Mouse (Mus musculus): Measurements from ENCODE around the gene Fer.

Fer gene

DNA sequence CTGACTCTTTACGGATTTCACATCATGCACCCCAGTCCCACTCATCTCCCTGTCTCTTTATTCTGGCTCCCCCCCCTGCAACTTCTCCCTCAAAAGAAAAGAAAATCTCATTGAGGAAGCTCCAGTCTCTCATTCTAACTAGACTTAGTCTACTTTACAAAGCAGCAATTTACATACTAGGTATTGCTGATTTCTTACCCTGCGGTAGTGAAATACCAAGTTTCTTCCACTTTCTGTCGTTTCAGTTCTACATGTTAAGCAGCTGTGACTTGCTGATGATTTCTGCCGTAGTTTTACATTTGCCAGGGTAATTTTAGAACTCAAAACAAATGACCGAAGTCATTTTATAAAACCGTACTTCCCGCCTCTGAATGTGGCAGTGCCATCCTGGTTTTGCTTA, 8.9 kb downstream of the Fer start:
- no peak for DNase-seq (ENCODE audit: low spot score)

- DNase-seq (ENCODE audit: low spot score): no peak
These were observed 16.0 kb downstream of the Fer start for GRCm38 (mm10) chr17:63878889-63879288.

DNA sequence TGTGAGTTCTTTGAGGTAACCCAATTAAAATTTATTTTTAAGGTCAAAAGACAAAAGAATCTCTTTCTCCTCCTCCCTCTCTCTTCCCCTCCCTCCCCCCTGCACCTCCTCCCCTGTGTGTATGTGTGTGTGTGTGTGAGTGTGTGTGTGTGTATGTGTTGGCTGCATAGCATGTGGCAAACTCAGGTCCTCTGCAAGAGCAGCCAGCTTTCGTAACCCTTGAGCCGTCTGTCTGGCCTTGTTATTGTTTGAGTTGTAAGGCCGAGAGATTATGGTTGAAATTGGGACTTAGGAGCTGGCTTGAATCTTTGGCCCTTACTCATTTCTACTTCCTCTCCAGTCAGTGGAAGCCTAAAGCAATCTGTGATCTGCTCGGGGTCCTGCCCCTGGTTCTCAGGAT, 17.1 kb downstream of the Fer start:
- no peak for DNase-seq (ENCODE audit: low spot score)

DNA sequence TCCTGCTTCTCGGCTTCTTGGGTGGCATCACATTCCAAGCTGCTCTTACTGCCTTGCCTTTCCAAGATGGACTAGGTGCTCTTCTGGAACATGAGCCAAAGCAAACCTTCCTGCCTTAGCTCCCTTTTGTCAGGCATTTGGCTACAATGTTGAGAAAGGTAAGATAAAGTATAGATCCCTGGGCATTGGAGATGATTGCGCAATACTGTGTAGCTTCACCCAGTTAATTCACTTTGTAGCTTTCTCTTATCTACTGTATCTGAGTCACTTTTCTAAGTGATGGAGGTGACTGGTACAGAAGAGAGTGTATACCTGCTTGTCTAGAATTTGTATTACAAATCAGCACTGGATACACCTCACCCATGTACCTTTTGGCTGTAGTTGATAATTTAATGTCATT, 24.1 kb downstream of the Fer start:
- no peak for DNase-seq (ENCODE audit: low spot score)

- DNase-seq (ENCODE audit: low spot score): no peak
These were observed 27.7 kb downstream of the Fer start for GRCm38 (mm10) chr17:63890611-63891010.

DNA sequence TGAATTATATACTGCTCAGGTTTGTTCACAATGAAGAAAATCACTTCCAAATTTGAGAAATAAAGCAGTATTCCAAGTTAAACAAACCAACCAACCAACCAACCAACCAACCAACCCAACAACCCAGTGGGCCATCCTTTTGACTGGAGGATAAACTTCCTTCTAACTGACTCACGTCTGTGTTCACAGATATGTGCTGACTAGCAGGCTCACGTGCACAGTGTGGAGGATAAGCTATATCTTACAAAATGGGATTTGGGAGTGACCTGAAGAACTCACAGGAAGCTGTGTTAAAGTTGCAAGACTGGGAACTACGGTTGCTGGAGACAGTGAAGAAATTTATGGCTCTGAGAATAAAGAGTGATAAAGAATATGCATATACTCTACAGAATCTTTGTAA, 33.0 kb downstream of the Fer start:
- DNase-seq (ENCODE audit: low spot score): no peak

DNA sequence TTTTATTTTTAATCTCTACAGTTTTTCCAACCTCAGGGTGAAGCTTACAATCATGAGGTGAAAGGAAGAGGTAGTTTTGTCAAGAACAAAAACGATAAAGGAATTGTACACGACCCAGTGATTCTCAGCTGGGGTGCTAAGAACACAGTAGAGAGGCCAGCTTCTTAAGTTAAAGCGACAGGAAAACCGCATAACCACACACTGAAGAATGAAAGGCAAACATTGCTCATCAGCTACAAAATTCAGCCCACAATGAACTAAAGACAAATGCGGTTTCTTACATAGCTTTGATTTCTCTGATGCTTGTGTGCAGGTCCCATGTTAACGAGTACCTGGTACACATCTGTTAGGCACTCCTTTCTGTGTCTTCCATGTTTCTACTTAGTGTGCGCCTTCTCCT, 34.2 kb downstream of the Fer start:
- DNase-seq (ENCODE audit: low spot score): no peak

GRCm38 (mm10) chr17:63909297-63909696, 46.4 kb downstream of the Fer start:
- no peak for DNase-seq (ENCODE audit: low spot score)

DNA sequence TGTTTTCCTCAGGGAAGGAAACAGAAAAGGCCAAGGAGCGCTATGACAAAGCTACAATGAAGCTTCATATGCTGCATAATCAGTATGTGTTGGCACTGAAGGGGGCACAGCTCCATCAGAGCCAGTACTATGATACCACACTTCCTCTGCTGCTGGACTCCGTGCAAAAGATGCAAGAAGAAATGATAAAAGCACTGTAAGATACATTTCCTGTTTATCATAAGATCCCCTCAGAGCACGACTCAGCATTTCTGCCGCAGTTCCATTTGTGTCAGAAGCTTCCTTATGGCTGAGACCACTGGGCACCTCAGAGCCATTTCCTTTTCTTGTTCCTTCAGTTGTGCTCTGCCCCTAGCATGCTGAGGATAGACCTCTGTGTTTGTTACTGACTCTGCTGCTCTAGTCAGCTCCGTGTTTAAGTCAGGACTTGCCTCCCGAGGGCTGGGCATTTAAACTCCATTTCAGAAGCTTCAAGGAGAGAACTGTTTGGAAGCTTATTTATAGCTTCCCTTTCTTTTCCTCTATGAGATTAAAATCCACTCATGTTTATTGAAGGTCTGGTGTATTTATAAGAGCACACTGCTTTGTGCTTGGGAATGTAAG, 58.8 kb downstream of the Fer start:
- no peak for DNase-seq (ENCODE audit: low spot score)

DNA sequence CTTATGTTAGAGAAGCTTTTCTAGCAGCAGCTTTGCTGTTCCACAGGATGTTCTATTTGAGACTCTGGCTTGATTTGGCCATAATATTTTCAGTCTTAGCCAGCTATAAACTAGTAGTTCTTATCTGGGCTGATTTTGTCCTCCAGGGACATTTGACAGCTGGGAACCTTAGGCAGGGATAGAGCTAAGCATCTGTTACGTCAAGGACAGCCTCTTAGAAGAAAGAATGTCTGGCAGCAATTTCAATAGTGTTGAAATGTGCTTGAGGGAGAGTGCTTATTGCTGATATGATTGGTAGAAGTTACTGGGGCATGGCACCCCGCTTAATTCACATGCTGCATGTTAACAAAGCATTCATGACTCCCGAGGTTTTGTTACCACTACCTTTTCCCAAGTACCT, 62.7 kb downstream of the Fer start:
- DNase-seq (ENCODE audit: low spot score): peak; percentile 11

- DNase-seq (ENCODE audit: low spot score): no peak
These were observed 67.8 kb downstream of the Fer start for GRCm38 (mm10) chr17:63930634-63931033.

DNA sequence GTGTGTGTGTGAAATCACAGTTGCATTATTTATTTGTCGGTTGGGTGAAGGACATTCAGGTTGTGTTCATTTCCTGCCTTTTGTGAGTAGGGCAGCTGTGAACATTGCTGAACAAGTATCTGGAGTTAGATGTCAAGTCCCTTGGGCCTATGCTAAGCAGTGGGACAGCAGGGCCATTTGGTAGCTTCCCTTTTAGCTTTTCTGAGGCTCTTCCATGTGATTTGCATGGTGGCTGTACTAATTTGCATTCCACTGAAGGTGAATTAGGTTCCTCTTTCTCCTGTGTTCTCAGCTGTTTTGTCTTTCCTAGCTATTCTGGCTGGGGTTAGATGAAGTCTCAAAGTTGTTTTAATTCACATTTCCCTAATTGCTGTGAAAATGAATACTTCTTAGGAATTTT, 68.7 kb downstream of the Fer start:
- DNase-seq (ENCODE audit: low spot score): no peak

DNA sequence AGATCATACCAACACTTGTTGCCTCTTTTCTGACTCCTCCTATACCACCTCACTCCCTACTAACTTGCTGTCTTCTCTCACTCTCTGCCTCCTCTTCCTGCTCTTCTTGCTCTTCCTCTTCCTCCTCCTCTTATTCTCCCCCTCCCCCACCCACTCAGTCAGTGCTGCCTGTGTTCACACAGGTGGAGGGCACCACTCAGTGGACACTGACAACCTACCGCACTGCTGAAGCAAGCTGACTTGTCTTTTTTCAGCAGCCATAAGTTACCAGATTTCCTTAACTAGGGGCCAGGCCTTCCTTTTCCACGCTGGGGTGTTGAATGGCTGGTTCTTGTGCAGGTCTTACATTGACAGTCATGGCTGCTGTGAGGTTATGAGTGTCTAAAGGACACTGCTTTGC, 72.5 kb downstream of the Fer start:
- no peak for DNase-seq (ENCODE audit: low spot score)

DNA sequence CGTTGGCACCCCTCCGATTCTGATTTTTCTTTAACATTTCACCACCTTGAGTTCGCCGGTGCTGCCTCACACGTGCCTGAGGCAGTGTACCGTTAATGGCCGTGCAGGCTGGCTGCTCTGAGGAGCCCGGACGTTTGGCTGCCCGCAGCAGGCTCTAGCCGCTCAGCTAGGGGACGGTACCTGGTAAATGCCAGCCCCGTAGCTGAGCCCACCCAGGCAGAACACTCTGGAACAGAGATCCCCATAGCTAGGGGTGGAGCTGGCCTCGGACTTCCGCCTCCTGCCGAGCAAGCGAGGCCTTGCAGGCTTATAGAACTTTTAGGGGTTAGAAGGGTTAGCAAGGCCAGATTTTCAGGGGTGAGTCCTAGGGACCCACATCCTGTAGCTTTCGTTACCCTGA, 75.0 kb downstream of the Fer start:
- no peak for DNase-seq (ENCODE audit: low spot score)

DNA sequence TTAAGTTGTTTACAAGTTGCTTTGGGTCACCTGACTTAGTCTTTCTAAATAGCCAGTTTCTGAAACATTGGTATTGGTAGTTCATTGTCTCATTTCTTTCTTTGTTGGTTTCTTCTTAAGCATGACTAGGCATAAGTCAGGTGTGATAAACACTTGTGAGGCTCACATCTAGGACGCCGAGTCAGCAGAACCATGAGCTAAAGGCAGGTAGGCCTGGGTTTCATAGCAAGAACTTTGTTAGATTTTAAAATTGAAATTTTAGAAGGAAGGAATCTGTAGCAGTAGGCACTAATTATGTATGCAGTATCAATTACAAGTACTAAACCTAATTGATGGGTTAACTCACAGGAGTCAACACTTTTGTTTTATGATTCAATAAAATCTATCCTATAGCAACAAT, 83.9 kb downstream of the Fer start:
- DNase-seq (ENCODE audit: low spot score): no peak

- DNase-seq (ENCODE audit: low spot score): no peak
These were observed 85.9 kb downstream of the Fer start for GRCm38 (mm10) chr17:63948811-63949210.

GRCm38 (mm10) chr17:63951436-63951835, 88.6 kb downstream of the Fer start:
- no peak for DNase-seq (ENCODE audit: low spot score)

GRCm38 (mm10) chr17:63967091-63967490, 104.2 kb downstream of the Fer start:
- DNase-seq (ENCODE audit: low spot score): no peak

GRCm38 (mm10) chr17:63969448-63969847, 106.6 kb downstream of the Fer start:
- DNase-seq (ENCODE audit: low spot score): no peak

GRCm38 (mm10) chr17:63970239-63970638, 107.4 kb downstream of the Fer start:
- DNase-seq (ENCODE audit: low spot score): no peak

- DNase-seq (ENCODE audit: low spot score): no peak
These were observed 108.1 kb downstream of the Fer start for GRCm38 (mm10) chr17:63970939-63971338.

DNA sequence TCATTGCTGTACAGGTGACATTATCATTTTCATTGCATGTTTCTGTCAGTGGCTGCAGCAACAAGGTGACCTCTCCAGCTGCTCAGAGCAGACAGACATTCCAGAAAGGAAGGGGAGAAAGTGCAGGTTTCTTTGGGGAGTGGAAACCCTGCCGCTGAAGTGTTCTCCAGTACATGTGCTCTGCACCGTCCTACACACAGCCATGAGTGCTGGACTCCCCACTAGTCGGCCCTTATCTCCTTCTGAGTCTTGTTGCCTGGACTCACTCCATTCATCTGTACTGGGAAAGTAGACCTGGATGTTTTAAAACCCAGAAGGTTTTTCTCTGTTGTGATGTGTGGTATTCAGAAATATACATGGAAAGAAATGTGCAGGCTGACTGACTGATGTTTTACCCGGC, 109.3 kb downstream of the Fer start:
- DNase-seq (ENCODE audit: low spot score): no peak

DNA sequence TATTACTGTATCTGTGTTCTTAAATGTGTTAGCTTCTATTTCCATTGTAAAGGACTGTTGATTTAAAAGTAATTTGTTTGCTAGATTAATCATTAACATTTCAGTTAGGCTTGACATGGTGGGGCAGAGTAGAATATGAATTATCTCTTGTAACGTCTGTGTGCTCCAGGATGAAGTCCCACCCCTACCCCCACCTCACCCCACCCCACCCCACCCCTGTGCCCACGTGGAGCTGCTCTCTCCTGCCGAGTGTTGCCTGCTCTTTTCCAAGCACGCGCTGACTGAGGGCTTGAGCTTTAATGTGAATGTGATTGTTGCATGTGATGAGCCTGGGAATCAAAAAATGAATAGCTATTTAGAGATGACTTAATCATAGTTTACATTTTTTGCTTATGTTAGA, 110.9 kb downstream of the Fer start:
- DNase-seq (ENCODE audit: low spot score): no peak

DNA sequence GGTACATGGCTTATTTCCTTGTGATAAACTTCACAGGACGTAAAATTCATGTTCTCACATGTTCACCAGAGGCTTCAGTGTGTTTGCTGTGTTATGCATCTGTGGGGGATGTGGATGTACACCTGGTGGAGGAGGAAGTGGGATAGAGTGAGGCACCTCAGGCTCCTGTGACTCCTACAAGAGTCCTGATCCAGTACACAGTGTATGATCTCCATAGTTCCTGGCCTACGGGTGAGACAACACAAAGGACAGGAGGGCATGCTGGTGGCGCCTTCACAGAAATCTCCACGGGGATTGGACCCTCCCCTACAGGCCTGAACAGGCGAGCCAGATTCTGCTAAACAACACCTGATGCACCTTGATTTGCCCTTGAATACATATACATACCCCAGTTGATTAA, 111.4 kb downstream of the Fer start:
- no peak for DNase-seq (ENCODE audit: low spot score)
